ENCODE assay signal across 10 mouse cellular contexts in genomic region chr17:79451141-79451860, GRCm38 (mm10).
DNase-seq lines count a peak whose midpoint lies in the region; ATAC-seq and TF ChIP-seq lines count a peak whose summit lies in the region.
"Had no signal": no experiment of that assay in that cellular context is flagged by ENCODE, and none has a peak within 500 bp of the region (broad histone marks: within the 10 kb centered on the region; RNA-seq: fewer than 3 reads in every experiment).

No protein-coding gene starts in this region.

- no peak for TF ChIP-seq EP300 in heart, postnatal 0 days (IDR thresholded peaks at IDR 0.05; ENCODE audit: low read depth)

- peaks cover 2% of the 10 kb centered on the region; the same call in 1 of the 2 replicates for H3K4me1 ChIP-seq in brown adipose tissue, adult 24 weeks (ENCODE audit: control insufficient read depth, insufficient read depth, insufficient read length, low read length)
- H3K4me1 ChIP-seq in heart, postnatal 0 days (ENCODE audit: control insufficient read depth, insufficient read depth), result peaks cover 5% of the 10 kb centered on the region; the same call in 1 of the 2 replicates
- H3K4me1 ChIP-seq in forebrain, embryonic 16.5 days (replicated peaks; ENCODE audit: control insufficient read depth, insufficient read depth, low read length), result peaks cover 4% of the 10 kb centered on the region
- peaks cover 23% of the 10 kb centered on the region for H3K4me1 ChIP-seq in forebrain, embryonic 10.5 days
- H3K4me1 ChIP-seq: liver, embryonic 15.5 days had no signal

- peak overlapping the region; percentile 56 for H3K4me2 ChIP-seq in heart, postnatal 0 days (ENCODE audit: low read depth, low read length)
- no peak overlapping the region for H3K4me2 ChIP-seq in forebrain, embryonic 16.5 days (ENCODE audit: low read length)
- H3K4me2 ChIP-seq: liver, embryonic 15.5 days had no signal

- H3K36me3 ChIP-seq in heart, postnatal 0 days (replicated peaks; ENCODE audit: control insufficient read depth, insufficient read depth, low read length), result no peaks in the 10 kb centered on the region
- no peaks in the 10 kb centered on the region for H3K36me3 ChIP-seq in forebrain, embryonic 16.5 days (ENCODE audit: control insufficient read depth, insufficient read depth)
- no peaks in the 10 kb centered on the region for H3K36me3 ChIP-seq in forebrain, embryonic 10.5 days (replicated peaks)
- H3K36me3 ChIP-seq: liver, embryonic 15.5 days had no signal

- no peak for TF ChIP-seq CTCF in gastrocnemius, adult 2 months (IDR thresholded peaks at IDR 0.05)
- no peak for TF ChIP-seq CTCF in heart, postnatal 0 days (IDR thresholded peaks at IDR 0.05; ENCODE audit: low read depth)

- WGBS in heart, postnatal 0 days, result 13% methylated on average over 12 of the region's 12 CpGs
- 42% methylated on average over 12 of the region's 12 CpGs for WGBS in forebrain, embryonic 16.5 days
- 47% methylated on average over 12 of the region's 12 CpGs for WGBS in forebrain, embryonic 10.5 days

- peak overlapping the region; percentile 30 for H3K9ac ChIP-seq in heart, postnatal 0 days (replicated peaks; ENCODE audit: low read depth, low read length)
- H3K9ac ChIP-seq in forebrain, embryonic 16.5 days (replicated peaks; ENCODE audit: low read depth, low read length), result no peak overlapping the region
- H3K9ac ChIP-seq: liver, embryonic 15.5 days had no signal

- H3K9me3 ChIP-seq in heart, postnatal 0 days (replicated peaks; ENCODE audit: control insufficient read depth, low read length), result no peaks in the 10 kb centered on the region
- no peaks in the 10 kb centered on the region for H3K9me3 ChIP-seq in forebrain, embryonic 16.5 days (ENCODE audit: control insufficient read depth, low read length)
- no peaks in the 10 kb centered on the region for H3K9me3 ChIP-seq in forebrain, embryonic 10.5 days
- H3K9me3 ChIP-seq: liver, embryonic 15.5 days had no signal

- intact Hi-C loops in gastrocnemius, adult 2 months (cut with DNase I), result no loop called here

- DNase-seq in gastrocnemius, adult 2 months, result no peak
- DNase-seq in gastrocnemius, postnatal 4 days (ENCODE audit: low spot score in 2 of 2), result no peak
- peak; percentile 51 for DNase-seq in heart, postnatal 0 days (ENCODE audit: low spot score)
- peak; percentile 36 for DNase-seq in lung, postnatal 14 days
- DNase-seq in cerebellum, adult 9-10 months, result no peak
- DNase-seq in forebrain, embryonic 10.5 days (ENCODE audit: extremely low spot score, low spot score), result no peak

- peak overlapping the region; percentile 15; the same call in 1 of the 2 replicates for H3K4me3 ChIP-seq in gastrocnemius, adult 2 months
- no peak overlapping the region for H3K4me3 ChIP-seq in brown adipose tissue, adult 24 weeks (ENCODE audit: insufficient read depth, low read depth, low read length)
- peak overlapping the region; percentile 37 for H3K4me3 ChIP-seq in heart, postnatal 0 days (ENCODE audit: low read depth, low read length)
- no peak overlapping the region for H3K4me3 ChIP-seq in forebrain, embryonic 16.5 days (replicated peaks; ENCODE audit: low read length)
- no peak overlapping the region for H3K4me3 ChIP-seq in forebrain, embryonic 10.5 days
- H3K4me3 ChIP-seq: liver, embryonic 15.5 days had no signal

- ATAC-seq in heart, postnatal 0 days (ENCODE audit: insufficient read depth, low read depth), result peak; percentile 79
- no peak for ATAC-seq in forebrain, embryonic 16.5 days
- ATAC-seq: activated CD4-positive, CD25-positive, alpha-beta regulatory T cell, adult 4 months had no signal

- H3K27ac ChIP-seq in gastrocnemius, adult 2 months, result peak overlapping the region; percentile 44; the same call in 1 of the 2 replicates
- peak overlapping the region; percentile 1 for H3K27ac ChIP-seq in brown adipose tissue, adult 24 weeks (replicated peaks; ENCODE audit: low read depth, low read length)
- H3K27ac ChIP-seq in heart, postnatal 0 days (ENCODE audit: low read depth), result peak overlapping the region; percentile 75
- H3K27ac ChIP-seq in forebrain, embryonic 16.5 days (ENCODE audit: low read length), result no peak overlapping the region
- no peak overlapping the region for H3K27ac ChIP-seq in forebrain, embryonic 10.5 days
- H3K27ac ChIP-seq: liver, embryonic 15.5 days had no signal

- H3K27me3 ChIP-seq in heart, postnatal 0 days (ENCODE audit: control insufficient read depth, insufficient read depth, low read length), result no peaks in the 10 kb centered on the region
- H3K27me3 ChIP-seq in forebrain, embryonic 16.5 days (replicated peaks; ENCODE audit: control insufficient read depth, insufficient read depth, low read length), result no peaks in the 10 kb centered on the region
- H3K27me3 ChIP-seq in forebrain, embryonic 10.5 days (ENCODE audit: poor library complexity, severe bottlenecking), result no peaks in the 10 kb centered on the region
- H3K27me3 ChIP-seq: liver, embryonic 15.5 days had no signal

Comparison
In these comparisons a context has a peak if more than half of its experiments do, and no peak if none do; other contexts are left out.
1. DNase-seq: peak in heart, postnatal 0 days (single experiment) and lung, postnatal 14 days (single experiment); none in gastrocnemius, adult 2 months (single experiment), gastrocnemius, postnatal 4 days (0 of 2), cerebellum, adult 9-10 months (single experiment) and forebrain, embryonic 10.5 days (single experiment).
2. H3K27ac ChIP-seq: peak in gastrocnemius, adult 2 months (single experiment), brown adipose tissue, adult 24 weeks (single experiment) and heart, postnatal 0 days (single experiment); none in forebrain, embryonic 16.5 days (single experiment) and forebrain, embryonic 10.5 days (single experiment).
3. H3K4me3 ChIP-seq: peak in gastrocnemius, adult 2 months (single experiment) and heart, postnatal 0 days (single experiment); none in brown adipose tissue, adult 24 weeks (single experiment), forebrain, embryonic 16.5 days (single experiment) and forebrain, embryonic 10.5 days (single experiment).